Mouse (Mus musculus) hindbrain, embryonic 15.5 days (tissue): ENCODE data around the gene Glipr1l3. TPM values are rescaled to one million over a fixed set of nuclear protein-coding genes. Genes with fewer than 3 reads are reported as not detected.
"Not testable (repeated sequence)": the region's sequence is repeated elsewhere in the genome, so short reads cannot be mapped to it uniquely, and the experiment has no call there.

Experiments used
- ATAC-seq: fragments of 200-750 bp; cut with Nextera tagmentation; 2 replicates; pipeline ENCODE4 v1.8.0; 2017; ENCODE audit warnings: low read depth, moderate number of reproducible peaks, moderate TSS enrichment; ENCODE audit not compliant: low FRiP score
- H3K27ac ChIP-seq: fragments of 300-500 bp; sonication (generic); replicated peaks from 2 replicates; pipeline ENCODE4 v1.5.1; 2015; ENCODE audit warnings: mild to moderate bottlenecking, inconsistent platforms
- H3K27me3 ChIP-seq: fragments of 300-500 bp; sonication (generic); 2 replicates; pipeline ENCODE4 v1.6.1; 2015; ENCODE audit warnings: control low read depth, inconsistent platforms
- H3K36me3 ChIP-seq: fragments of 300-500 bp; sonication (generic); 2 replicates; pipeline ENCODE4 v1.6.1; 2015; ENCODE audit warnings: control low read depth, inconsistent platforms
- H3K4me1 ChIP-seq: fragments of 300-500 bp; sonication (generic); replicated peaks from 2 replicates; pipeline ENCODE4 v1.6.1; 2015; ENCODE audit warnings: control low read depth, inconsistent platforms
- H3K4me2 ChIP-seq: fragments of 300-500 bp; sonication (generic); 2 replicates; pipeline ENCODE4 v1.6.1; 2015; ENCODE audit warnings: moderate library complexity, mild to moderate bottlenecking, inconsistent platforms
- H3K4me3 ChIP-seq: fragments of 300-500 bp; sonication (generic); 2 replicates; pipeline ENCODE4 v1.5.1; 2015; ENCODE audit warnings: mild to moderate bottlenecking, inconsistent platforms
- H3K9ac ChIP-seq: fragments of 300-500 bp; sonication (generic); 2 replicates; pipeline ENCODE4 v1.6.1; 2015; ENCODE audit warnings: inconsistent platforms
- H3K9me3 ChIP-seq: fragments of 300-500 bp; sonication (generic); 2 replicates; pipeline ENCODE4 v1.6.1; 2016; ENCODE audit warnings: control low read depth, inconsistent platforms
- WGBS: fragments of 180-500 bp; shearing (Covaris S2); methylation state at CpG from one replicate; pipeline ENCODE4 v1.1.7; 2015; 5-methylcytosine and 5-hydroxymethylcytosine counted together
- polyA plus RNA-seq: library from polyadenylated mRNA; unstranded; fragments of >200 nt; fragmentation: Nextera tagmentation; extraction: Ambion mirVana; gene quantifications from 2 replicates; pipeline ENCODE4 v1.2.1, GENCODE M21; 2015

The Glipr1l3 gene
- 0.49 and 0.52 TPM in 2 replicates for polyA plus RNA-seq

- H3K4me2 ChIP-seq, result peak within 1 kb of the TSS; percentile 57
- peak within 1 kb of the TSS; percentile 73 for H3K27ac ChIP-seq
- H3K4me3 ChIP-seq, result peak within 1 kb of the TSS; percentile 29
- not testable (repeated sequence) for H3K36me3 ChIP-seq, H3K9me3 ChIP-seq, H3K27me3 ChIP-seq, H3K4me1 ChIP-seq
- WGBS, result 6% methylated on average over 15 of the region's 15 CpGs
- peak within 1 kb of the TSS; percentile 35; the same call in 1 of the 2 replicates for H3K9ac ChIP-seq
- peak; percentile 96 for ATAC-seq
These were observed at the start of gene Glipr1l3 for GRCm38 (mm10) chr10:112159882-112160560. TSS of gene Glipr1l3 (minus strand) at chr10:112160327.

- Histone ChIP-seq H3K4me3 (no peak overlapping the region), H3K9me3 (no peaks in the 10 kb centered on the region), H3K36me3 (no peaks in the 10 kb centered on the region), H3K4me2 (no peak overlapping the region), H3K4me1 (no peaks in the 10 kb centered on the region), H3K27ac (no peak overlapping the region), H3K27me3 (no peaks in the 10 kb centered on the region), H3K9ac (no peak overlapping the region)
- peak; percentile 87 for ATAC-seq
- WGBS, result 36% methylated on average over 2 of the region's 2 CpGs
These were observed 43.3 kb upstream of the Glipr1l3 start for GRCm38 (mm10) chr10:112203463-112203862.

GRCm38 (mm10) chr10:112193919-112194318 lies 33.8 kb upstream of the Glipr1l3 start:
- not testable (repeated sequence) for H3K36me3 ChIP-seq, ATAC-seq, H3K9ac ChIP-seq, H3K4me1 ChIP-seq, H3K27me3 ChIP-seq, H3K9me3 ChIP-seq, H3K4me3 ChIP-seq, H3K4me2 ChIP-seq, H3K27ac ChIP-seq
- WGBS, result 78% methylated on average over 2 of the region's 2 CpGs

GRCm38 (mm10) chr10:112177027-112177426 lies 16.9 kb upstream of the Glipr1l3 start:
- not testable (repeated sequence) for H3K9me3 ChIP-seq, H3K9ac ChIP-seq, H3K4me1 ChIP-seq, H3K4me3 ChIP-seq, H3K27ac ChIP-seq, H3K27me3 ChIP-seq, H3K36me3 ChIP-seq
- ATAC-seq, result peak; percentile 45; the same call in 1 of the 2 replicates
- H3K4me2 ChIP-seq, result peak overlapping the region; percentile 44
- 25% methylated on average over 13 of the region's 13 CpGs for WGBS

GRCm38 (mm10) chr10:112163168-112163766 lies 3.1 kb upstream of the Glipr1l3 start, which contains the start of gene Caps2:
TSS of gene Caps2 (plus strand) at chr10:112163621.
- H3K9me3 ChIP-seq, result no peaks in the 10 kb centered on the region
- H3K9ac ChIP-seq, result no peak within 1 kb of the TSS
- no peak within 1 kb of the TSS for H3K27ac ChIP-seq
- ATAC-seq, result peak; percentile 81; the same call in 1 of the 2 replicates
- H3K4me3 ChIP-seq, result no peak within 1 kb of the TSS
- H3K4me1 ChIP-seq, result peaks cover 9% of the 10 kb centered on the region; the same call in 1 of the 2 replicates
- no peak within 1 kb of the TSS for H3K4me2 ChIP-seq
- H3K36me3 ChIP-seq, result no peaks in the 10 kb centered on the region
- WGBS, result 38% methylated on average over 4 of the region's 4 CpGs
- no peaks in the 10 kb centered on the region for H3K27me3 ChIP-seq

DNA sequence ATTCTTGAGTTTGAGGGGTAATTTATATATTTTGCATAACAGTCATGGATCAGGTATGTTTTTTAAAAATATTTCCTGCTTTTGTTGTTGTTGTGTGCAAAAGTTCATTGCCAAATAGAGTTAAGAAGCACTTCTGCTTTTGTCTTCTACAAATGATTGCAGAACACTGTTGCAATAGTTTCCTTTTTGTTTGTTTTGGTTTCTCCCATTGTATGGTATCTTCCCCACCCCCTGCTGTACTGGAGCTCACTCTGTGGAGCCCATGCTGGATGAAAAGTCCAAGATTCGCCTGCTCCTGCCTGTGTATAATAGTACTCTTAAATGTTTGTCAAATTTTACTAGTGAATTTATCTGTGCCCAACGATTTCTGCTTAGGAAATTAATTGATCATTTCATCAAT lies 20.3 kb downstream of the Glipr1l3 start:
- H3K27me3 ChIP-seq, result no peaks in the 10 kb centered on the region
- ATAC-seq, result no peak
- H3K27ac ChIP-seq, result no peak overlapping the region
- H3K4me3 ChIP-seq, result no peak overlapping the region
- no peaks in the 10 kb centered on the region for H3K36me3 ChIP-seq
- H3K4me2 ChIP-seq, result no peak overlapping the region
- no peaks in the 10 kb centered on the region for H3K4me1 ChIP-seq
- no peaks in the 10 kb centered on the region for H3K9me3 ChIP-seq
- H3K9ac ChIP-seq, result no peak overlapping the region
- WGBS, result 47% methylated on average over 2 of the region's 2 CpGs

GRCm38 (mm10) chr10:112138871-112139430 lies 21.2 kb downstream of the Glipr1l3 start:
- no peak for ATAC-seq

GRCm38 (mm10) chr10:112138050-112138870 lies 21.9 kb downstream of the Glipr1l3 start:
- Histone ChIP-seq H3K27ac (peak overlapping the region; percentile 53; the same call in 1 of the 2 replicates), H3K36me3 (no peaks in the 10 kb centered on the region), H3K4me2 (peak overlapping the region; percentile 55), H3K9ac (peak overlapping the region; percentile 33; the same call in 1 of the 2 replicates), H3K27me3 (no peaks in the 10 kb centered on the region), H3K4me3 (peak overlapping the region; percentile 39), H3K9me3 (no peaks in the 10 kb centered on the region), H3K4me1 (no peaks in the 10 kb centered on the region)
- 20% methylated on average over 9 of the region's 9 CpGs for WGBS
- peak; percentile 86; the same call in 1 of the 2 replicates for ATAC-seq

More at GRCm38 (mm10) chr10:112138871-112139430, 21.2 kb downstream of the Glipr1l3 start:
- no peaks in the 10 kb centered on the region for H3K27me3 ChIP-seq
- WGBS, result 33% methylated on average over 6 of the region's 6 CpGs
- H3K4me1 ChIP-seq, result no peaks in the 10 kb centered on the region
- H3K27ac ChIP-seq, result peak overlapping the region; percentile 53; the same call in 1 of the 2 replicates
- H3K36me3 ChIP-seq, result no peaks in the 10 kb centered on the region
- no peaks in the 10 kb centered on the region for H3K9me3 ChIP-seq
- H3K4me3 ChIP-seq, result peak overlapping the region; percentile 39
- peak overlapping the region; percentile 55 for H3K4me2 ChIP-seq
- H3K9ac ChIP-seq, result peak overlapping the region; percentile 33; the same call in 1 of the 2 replicates

- ATAC-seq, result no peak
- Histone ChIP-seq H3K9me3 (no peaks in the 10 kb centered on the region), H3K4me2 (no peak overlapping the region), H3K27me3 (no peaks in the 10 kb centered on the region), H3K9ac (no peak overlapping the region), H3K36me3 (no peaks in the 10 kb centered on the region), H3K4me3 (no peak overlapping the region), H3K4me1 (no peaks in the 10 kb centered on the region), H3K27ac (no peak overlapping the region)
- WGBS, result 93% methylated on average over 3 of the region's 3 CpGs
These were observed 27.9 kb downstream of the Glipr1l3 start for GRCm38 (mm10) chr10:112132194-112132593.

DNA sequence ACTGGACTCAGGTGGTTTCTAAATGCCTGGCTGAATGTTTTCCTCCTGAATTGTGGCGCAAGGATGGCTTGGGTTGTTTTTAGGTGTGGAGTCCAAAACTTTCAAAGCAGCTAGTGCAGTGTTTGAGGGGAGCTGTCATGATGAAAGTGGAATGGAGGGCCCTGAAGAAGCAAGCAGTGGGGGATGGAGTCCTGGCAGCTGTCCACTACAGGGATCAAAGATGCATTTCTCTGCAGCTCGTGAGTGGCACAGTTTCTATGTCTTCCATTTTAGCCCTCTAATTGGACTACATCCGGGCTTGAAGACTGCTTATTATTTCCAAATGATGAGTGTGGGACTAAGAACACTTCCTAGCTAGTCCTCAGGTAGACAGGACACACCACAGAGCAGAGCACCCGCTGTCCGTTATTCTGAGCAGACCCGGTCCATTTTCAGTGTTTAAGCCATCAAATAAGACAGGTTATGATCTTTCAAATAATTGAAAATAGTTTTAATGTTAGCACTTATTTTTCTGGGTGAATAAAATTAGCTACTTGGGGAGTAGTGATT lies 32.4 kb downstream of the Glipr1l3 start:
- WGBS, result 75% methylated on average over 6 of the region's 6 CpGs
- H3K27ac ChIP-seq, H3K27me3 ChIP-seq, H3K4me3 ChIP-seq, H3K4me2 ChIP-seq, ATAC-seq, H3K36me3 ChIP-seq, H3K9ac ChIP-seq, H3K9me3 ChIP-seq, H3K4me1 ChIP-seq: not testable (repeated sequence)

- H3K36me3 ChIP-seq, H3K27me3 ChIP-seq, H3K9me3 ChIP-seq, H3K4me1 ChIP-seq, H3K27ac ChIP-seq, H3K4me2 ChIP-seq, ATAC-seq, H3K9ac ChIP-seq, H3K4me3 ChIP-seq: not testable (repeated sequence)
- WGBS, result 49% methylated on average over 2 of the region's 2 CpGs
These were observed 35.0 kb downstream of the Glipr1l3 start for GRCm38 (mm10) chr10:112125090-112125489.
